Mouse (Mus musculus): ENCODE results near the gene Cenpt.

Cenpt gene

DNA sequence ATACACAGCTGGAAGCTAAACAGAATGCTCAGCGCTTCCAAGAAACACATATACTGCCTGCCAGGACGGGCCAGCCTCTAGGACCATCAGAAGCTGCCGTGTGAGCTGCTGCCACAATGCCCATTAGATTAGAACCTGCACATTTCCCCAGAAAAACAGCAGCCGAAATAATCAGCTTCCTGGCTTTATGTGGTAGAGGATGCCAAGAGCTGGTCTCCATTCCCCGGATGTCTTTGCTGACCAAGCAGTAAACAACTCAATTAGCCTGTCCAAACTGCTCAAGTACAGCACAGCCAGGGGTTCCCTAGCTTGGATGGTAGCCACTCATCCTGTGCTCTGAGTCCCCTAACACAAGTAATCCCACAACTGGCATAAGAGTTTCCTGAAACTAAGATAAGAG is 45.3 kb downstream of the Cenpt start:
- DNase-seq (ENCODE audit: extremely low spot score, low read depth, low spot score), result no peak

DNA sequence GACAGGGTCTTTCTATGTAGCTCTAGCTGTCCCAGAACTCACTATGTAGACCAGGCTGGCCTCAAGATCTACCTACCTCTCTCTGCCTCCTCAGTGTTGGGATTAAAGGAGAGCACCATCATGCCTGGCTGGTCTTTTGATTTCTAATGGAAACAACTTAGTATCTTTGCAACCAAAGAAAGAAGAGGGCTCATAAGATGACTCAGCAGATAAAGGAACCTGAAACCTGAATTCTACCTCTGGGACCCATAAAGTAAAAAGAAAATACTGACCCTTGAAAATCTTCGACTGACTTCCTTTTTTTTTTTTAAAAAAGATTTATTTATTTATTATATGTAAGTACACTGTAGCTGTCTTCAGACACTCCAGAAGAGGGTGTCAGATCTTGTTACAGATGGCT is 47.1 kb downstream of the Cenpt start:
- DNase-seq (ENCODE audit: extremely low spot score, low read depth, low spot score), result no peak

DNA sequence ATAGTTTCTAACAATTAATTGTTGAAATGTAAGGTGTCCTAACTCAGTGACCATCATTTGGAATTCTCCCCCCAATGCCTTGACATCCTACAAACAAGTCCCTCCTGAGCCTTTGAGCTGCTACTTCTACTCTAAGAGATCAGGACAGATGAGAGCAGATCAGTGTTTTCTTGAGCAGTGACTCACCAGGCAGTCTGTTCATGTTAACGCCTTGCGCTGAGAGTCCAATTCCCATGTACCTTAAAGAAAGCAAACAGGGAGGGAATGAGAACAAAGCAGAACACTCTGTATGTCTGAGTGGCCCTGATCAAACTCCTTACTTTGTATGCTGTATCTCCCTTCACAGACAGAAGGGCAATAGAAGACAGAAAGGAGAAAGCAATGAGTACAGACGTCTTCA is 47.7 kb downstream of the Cenpt start:
- DNase-seq (ENCODE audit: extremely low spot score, low read depth, low spot score), result no peak

DNA sequence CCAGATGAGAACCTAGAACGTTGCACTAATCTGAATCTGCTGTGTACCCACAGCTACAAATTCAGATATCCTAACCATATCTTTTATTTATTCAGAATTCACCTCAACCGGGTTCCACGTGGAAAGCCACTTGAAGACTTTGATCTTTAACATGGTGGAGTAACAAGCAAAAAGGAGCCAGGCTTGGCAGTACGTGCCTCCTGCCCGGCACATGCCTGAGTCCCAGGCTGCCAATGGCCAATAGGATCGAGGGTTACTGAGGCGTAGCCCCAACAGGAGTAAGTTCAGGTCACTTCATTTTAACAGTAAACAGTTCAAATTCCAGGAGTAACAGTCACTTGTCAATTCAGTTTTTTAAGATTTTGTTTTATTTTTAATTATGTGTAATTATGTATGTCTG is 48.3 kb downstream of the Cenpt start:
- no peak for DNase-seq (ENCODE audit: extremely low spot score, low read depth, low spot score)

DNA sequence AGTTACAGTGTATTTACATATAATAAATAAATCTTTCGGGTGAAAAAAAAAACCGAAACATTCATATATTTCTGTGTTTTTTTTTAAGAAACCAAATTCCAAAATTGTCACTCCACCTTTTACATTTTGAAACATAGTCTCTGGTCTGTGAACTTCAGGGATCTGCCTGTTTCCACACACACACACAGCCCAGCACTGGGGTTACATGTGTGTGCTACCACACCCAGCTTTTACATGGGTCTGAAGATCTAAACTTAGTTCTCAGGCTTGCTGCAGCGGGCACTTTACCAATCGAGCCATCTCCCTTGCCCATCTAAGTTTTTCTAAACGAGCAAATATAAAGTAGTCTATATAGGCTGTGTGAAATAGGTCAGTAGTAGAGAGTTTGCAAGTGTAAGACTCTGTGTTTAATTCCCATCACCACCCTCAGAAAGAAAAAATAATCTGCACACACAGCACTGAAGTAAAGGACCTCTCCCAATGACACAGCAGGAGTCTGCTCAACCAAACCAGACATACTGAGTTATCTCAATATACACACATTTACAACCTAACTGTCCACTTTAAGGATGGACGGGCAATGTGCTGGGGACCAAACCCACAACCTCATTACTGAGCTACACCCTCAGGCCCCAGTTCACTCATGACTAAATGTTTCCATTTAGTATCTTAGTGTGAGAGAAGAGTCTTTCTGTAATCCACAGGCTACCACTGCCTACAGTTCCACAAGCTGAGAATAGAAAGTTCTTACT is 51.7 kb downstream of the Cenpt start:
- DNase-seq (ENCODE audit: extremely low spot score, low read depth, low spot score), result no peak

DNA sequence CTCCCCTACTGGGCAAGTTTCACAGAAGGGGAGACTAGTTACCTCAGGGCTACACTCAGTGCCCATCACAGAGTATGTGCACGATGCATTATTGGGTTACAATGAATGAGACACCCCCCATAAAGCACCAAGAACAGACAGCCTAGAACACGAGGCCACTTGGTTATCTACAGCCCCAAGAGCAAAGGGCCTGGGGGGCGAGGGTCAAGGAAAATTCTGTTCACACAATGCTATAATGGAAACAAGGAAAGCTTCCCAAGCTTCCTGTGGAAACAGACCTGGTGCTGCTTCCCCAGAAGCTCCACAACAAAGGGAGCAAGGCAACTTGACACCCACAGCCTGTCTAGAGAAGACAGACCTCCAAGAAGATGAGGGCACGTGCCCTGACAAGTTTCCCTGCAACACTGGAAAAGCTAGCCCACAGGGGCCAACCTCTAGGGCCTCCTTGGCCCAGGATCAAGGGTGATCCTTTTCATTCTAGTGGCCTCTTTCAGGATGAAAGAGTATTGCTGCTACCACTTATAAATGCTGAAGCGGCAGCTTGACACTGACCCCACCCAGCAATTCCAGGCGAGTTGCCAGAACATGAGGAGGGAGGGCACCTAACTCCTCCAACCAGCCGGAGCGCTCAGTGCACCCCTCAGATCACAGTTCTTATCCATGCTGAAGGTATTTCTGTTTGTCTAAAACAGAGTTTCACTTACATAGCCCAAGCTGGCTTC is 53.8 kb downstream of the Cenpt start:
- DNase-seq (ENCODE audit: extremely low spot score, low read depth, low spot score), result no peak

DNA sequence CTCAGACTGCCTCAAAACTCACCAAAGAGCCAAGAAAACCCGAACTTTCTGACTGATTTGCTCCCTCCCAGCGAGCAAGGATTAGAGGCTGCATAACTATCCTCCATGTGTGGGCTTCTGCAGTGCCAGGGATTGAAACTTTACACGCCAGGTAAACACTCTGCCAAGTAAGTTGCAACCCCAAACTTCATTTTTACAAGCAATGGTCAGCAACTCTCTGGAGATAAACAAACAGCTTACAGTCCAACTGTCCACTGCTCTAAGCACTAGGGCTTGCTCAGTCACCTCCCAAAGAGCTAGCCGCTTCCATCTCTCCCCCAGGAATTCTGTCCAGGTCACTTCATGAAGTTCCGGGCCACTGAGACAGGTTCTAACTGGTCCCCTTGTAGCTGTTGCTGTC is 54.7 kb downstream of the Cenpt start:
- no peak for DNase-seq (ENCODE audit: extremely low spot score, low read depth, low spot score)

DNA sequence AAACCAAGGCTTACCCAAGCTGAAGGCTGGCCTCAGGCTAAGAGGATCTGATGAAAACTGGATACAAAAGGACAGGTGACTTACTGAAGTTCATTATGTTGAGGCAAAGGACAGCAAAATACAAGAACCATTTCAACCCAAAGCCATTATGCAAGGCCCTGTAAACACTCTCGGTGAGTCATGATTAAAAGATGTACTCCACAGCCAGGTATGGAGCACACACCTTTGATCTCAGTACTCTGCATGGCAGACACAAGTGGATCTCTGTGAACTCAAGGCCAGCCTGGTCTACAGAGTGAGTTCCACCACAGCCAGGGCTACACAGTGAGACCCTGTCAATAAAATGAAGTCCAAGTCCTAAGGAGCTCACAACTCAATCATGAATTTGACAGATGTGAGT is 57.3 kb downstream of the Cenpt start:
- DNase-seq (ENCODE audit: extremely low spot score, low read depth, low spot score), result no peak
